Mouse (Mus musculus) gastrocnemius, adult 8-10 months (tissue): ENCODE results near the gene Psmb6. TPM values are rescaled to one million over a fixed set of nuclear protein-coding genes. Genes with fewer than 3 reads are reported as not detected.

Experiments
- DNase-seq, 2 experiments: peaks; one replicate each; pipeline ENCODE4 v3.0.0; 2022; ENCODE audit warnings: low spot score in 2 of 2
- total RNA-seq, 4 experiments: library from RNA; stranded (reverse); gene quantifications; 2 replicates each; pipeline ENCODE4 v1.2.4; 2022

Psmb6 gene
- total RNA-seq = 100 to 1,000 TPM; 258 to 280 (median 265) TPM

DNA sequence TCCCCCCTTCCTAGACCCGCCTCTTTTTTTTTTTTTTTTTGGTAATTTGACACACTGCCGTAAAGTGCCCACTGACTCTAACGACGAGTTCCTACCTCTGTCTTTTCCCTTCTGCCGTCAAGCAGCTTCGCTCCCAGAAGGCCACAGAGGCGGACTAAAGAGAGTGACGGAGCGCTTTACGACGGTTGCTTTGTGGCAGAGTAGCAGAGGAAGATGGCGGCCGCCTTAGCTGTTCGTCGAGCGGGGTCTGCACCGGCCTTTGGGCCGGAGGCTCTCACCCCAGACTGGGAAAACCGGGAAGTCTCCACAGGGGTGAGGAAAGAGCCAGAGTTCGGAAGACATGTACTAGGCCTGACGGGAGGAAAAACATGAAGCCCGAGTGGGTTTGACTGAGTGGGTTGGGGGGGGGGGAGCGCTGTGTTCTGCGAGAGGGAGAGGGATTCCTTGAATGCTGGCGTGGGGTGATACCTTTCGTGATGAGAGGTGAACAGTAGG, at the start of gene Psmb6:
Gene Psmb6 (plus strand): TSS at position 184 of the 495 bp plus-strand sequence.
- DNase-seq = peak; percentile 84 to 87

DNA sequence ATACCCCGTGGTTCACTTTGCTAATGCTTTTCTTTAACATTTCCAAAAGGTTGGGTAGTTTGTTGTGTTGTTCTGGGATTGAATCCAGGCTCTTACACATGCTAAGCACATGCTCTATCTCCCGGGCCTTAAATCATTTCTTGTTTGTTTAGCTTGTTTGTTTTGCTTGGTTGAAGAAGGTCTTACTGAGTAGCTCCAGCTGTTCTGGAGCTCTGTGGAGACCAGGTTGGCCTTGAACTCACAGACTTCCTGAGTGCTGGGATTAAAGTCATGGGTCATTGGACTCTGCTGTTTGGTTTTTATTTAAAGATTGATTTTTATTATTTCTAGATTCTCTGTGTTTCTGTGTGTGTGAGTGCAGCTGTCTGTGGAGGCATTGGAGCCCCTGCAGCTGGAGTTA, 39.7 kb upstream of the Psmb6 start:
- DNase-seq = no peak

DNA sequence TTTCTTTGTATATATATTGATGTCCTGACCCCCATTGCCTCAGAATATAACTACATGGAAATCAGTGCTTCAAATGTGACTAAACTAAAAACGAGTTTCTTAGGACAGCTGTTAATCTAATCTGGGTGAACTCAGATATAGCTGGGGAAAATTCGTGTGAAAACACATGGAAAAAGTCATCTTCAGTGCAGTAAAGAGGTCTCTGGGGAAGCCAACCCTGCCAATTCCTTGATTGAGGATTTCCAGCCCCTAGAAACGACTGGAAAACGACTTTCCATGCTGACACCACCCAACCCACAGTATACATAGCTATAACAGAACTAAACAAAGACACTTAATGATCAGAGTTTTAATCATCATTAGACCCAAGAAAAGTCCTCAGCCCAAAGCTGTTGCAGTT, 37.4 kb upstream of the Psmb6 start:
- DNase-seq = no peak

DNA sequence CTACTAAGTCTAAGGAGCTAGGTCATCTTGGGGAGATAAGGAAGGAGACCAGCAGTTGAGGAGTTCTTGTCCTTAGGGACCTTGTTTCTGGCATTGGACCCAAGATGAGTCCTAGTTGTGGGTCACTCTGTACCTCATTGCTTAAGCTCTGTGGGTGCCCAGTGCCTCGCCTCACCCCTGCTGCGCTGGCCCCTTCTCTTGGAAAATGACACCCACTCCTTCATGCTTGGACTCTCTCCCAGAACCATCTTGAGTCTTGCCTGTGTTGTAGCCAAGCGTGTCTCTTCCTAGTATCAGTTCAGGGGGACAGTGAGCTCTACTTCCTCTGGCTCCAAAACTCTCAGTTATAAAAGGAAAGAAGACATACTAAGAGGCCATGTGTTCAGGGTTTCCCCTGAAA, 36.0 kb upstream of the Psmb6 start:
- DNase-seq = peak; percentile 54 to 72

DNA sequence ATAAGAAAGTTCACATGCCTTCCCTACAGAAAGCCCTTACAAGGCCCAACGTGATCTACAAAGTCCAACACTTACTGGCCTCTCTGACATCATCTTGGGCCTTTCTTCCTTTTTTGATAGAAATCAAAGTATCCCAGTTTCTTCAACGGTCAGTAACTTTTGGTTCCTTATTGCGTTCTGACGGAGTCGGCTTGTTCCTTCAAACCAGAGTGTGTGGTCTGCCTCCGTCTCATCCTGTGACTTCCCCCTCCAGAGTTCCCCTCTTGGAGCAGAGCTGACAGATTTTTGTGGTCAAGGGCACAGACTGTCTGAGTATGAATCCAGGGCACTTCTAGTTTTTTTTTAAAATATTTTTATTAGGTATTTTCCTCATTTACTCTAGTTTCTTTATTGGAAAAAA, 35.5 kb upstream of the Psmb6 start:
- no peak for DNase-seq

DNA sequence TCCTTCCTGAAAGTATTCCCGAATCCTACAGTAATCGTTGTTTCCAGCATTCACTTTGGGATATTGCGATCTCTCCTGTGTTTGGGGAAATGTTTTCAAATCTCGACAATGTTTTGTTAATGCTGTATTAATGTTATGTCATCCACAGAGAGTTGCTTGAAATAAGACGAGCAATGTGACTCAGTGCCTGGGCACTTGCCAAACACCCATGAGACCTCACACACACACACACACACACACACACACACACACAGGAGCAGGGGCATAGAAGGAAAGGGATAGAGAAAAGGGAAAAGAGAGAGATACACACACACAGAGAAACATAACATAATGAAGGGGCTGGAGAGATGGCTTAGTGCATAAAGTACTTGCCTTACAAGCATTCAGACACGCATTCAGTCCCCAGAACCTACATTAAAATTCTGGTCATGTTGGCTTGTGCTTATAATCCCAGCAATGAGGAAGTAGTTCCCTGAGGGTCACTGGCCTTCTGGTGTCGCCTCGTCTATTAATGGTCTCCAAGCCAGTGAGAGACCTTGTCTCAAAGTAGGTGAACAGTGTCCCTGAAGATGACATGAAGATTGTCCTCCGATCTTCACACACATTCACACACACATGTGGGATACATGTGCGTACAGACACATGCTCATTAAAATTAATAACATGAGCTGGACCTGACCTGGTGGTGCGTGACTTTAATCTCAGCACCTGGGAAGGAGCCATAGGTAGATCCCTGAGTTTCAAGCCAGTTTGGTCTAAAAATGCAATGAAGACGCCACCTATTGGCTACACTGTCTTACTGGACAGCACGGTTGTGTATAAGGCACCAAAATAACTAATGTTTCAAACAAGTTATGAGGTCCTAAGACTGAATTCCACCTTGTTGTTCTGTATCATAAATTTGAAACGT, 25.3 kb upstream of the Psmb6 start:
- DNase-seq = no peak

DNA sequence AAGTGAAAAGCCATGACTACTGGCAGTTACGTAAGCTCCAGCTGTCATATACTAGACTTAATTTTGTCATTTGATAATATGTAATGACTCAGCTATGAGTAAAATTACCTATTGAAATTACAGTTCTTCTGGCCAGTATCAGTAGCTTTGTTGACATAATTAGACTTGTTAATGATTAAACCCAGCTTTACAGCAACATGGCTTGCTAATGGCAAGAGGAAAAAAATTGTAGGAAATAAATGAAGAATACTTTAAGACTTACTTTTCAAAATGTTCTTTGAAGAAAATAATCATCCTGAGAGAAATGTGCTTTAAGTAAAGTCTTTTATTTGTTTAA, 24.7 kb upstream of the Psmb6 start:
- no peak for DNase-seq

DNA sequence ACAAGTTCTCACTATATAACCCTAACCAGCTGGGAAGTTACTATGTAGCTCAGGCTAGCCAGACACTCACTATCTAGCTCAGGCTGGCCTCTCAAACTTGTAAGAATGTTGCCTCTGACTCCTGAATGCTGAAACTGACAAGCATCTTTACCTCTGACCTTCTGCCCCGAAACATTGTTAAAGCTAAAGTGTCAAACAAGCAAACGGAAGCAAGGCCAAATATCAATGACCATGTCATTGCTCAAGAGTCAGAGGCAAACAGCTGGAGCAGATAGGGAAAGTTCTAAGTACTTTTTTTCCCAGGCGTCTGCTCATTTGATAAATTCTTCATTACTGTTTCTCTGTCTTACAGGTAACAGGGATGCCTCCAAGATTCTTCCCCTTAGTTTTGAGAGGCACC, 23.1 kb upstream of the Psmb6 start:
- DNase-seq = no peak

DNA sequence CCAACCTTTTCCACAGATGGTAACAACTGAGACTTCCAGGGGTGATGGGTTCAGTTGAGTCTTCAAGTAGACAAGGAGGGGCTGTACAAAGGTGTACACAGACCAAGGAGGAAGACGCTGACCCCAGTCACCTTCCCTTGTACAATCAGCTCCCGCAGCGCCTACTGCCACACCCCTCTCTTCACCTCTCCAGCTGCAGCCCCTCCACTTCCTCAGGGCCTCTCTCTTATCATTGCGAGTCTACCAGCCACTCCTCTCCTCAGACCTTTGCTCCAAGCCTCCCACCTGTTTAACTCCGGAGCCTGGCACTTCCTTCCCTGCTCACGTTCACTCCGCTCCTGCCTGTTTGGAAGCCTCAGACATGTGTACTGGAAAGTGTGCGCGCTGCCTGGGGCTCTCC, 20.2 kb upstream of the Psmb6 start, which contains the start of gene Tm4sf5:
Gene Tm4sf5 (plus strand): TSS at position 275 of the 400 bp plus-strand sequence.
- DNase-seq = no peak

DNA sequence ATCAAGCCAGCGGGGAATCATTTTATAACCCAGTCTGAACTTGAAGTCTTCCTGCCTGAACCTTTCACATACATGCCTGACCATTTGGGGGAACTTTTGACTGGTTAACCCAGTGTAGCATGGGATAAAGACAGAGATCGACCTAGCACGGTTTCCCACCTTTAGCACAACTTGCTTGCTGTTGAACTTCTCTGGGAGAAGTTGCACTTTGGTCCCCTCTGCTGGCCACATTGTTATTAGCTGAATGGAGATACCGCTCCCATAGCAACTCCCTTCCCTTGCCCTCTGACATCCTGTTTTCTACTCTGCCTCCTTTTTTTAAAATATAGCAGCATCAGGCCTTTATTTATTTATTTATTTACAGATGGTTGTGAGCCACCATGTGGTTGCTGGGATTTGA, 18.8 kb upstream of the Psmb6 start:
- peak; percentile 42 for DNase-seq

DNA sequence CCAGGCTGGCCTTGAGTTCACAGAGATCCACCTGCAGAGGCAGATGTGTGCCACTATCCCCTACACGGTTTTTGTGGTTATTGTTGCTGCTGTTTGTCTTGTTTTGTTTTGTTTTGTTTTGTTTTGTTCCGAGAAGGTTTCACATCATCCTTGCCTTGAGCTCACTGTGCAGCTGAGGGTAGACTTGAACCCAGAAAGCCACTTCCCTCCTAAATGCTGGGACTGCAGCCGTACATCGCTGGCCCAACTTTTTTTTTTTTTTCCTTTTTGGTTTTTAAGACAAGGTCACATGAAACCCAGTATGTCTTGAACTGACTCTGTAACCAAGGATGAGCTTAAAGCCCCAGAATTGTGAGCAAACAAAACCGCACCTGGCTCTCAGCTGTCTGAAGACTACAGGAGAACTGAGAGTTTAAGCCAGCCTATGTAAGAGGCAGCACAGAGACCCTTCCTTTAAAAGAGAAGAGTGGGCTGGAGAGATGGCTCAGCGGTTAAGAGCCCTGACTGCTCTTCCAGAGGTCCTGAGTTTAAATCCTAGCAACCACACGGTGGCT, 18.1 kb upstream of the Psmb6 start:
- no peak for DNase-seq

DNA sequence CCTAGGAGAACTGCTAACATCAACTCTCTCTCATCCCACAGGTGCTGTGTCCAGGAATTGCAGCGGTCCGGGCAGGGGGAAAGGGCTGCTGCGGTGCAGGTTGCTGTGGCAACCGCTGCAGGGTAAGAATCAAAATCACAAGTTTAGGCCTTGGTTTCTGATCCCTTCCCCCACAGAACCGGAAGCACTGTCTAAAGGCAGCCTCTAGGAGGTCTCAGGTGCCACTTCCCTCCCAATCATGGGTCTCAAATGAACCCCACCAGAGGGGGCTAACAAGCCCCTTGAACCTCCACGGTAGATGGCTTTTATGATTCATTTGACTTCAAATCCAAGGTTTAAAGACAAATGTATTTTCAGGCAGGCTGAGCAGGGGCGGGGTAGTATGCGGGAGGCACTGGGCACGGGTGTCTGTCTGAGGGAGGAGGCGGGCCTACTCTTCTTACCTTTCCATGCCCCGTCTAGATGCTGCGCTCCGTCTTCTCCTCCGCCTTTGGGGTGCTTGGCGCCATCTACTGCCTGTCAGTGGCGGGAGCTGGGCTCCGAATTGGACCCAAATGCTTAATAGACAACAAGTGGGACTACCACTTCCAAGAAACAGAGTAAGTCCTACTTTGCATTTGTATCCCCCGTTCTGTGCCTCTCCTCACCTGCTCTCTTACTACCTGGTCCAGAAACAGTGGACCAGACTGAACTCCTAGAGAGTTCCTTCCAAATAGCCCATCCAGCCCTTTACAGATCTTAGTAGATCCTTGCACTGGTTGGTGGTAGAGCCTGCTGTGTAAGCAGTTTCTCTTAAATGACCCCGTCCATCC, 15.2 kb upstream of the Psmb6 start:
- DNase-seq = no peak

DNA sequence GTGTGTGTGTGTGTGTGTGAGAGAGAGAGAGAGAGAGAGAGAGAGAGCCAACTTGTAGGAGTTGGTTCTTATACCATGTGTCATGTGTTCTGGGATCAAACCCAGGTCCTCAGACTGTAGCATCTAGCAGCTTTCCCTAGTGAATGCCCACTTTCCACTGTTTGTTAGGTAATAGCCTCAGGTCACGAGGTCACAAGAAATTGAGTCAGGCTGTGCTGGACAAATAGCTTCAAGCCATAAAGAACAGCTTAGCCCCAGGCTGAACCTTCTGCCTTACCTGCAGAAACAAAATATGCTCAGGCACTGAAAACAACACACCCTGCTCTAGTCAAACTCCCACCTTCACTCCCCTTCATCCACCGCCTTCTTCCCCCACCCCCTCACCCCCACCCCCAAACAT, 13.9 kb upstream of the Psmb6 start:
- DNase-seq = no peak

DNA sequence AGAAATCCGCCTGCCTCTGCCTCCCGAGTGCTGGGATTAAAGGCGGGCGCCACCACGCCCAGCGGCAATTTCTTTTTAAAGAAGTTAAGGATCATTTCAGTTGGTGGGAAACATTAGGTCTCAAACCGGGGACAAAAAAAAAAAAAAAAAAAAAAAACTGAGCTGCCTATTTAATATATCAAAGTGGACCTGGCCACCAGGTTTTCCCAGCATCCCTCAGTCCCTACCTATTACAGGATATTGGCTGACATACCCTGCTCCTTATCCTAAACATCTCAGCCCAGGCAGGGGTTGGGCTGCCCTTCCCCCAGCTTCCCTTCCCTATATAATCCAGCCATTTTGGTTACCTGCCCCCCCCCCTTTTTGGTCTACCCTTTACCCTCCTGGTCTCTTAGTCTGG, 13.3 kb upstream of the Psmb6 start:
- no peak for DNase-seq

DNA sequence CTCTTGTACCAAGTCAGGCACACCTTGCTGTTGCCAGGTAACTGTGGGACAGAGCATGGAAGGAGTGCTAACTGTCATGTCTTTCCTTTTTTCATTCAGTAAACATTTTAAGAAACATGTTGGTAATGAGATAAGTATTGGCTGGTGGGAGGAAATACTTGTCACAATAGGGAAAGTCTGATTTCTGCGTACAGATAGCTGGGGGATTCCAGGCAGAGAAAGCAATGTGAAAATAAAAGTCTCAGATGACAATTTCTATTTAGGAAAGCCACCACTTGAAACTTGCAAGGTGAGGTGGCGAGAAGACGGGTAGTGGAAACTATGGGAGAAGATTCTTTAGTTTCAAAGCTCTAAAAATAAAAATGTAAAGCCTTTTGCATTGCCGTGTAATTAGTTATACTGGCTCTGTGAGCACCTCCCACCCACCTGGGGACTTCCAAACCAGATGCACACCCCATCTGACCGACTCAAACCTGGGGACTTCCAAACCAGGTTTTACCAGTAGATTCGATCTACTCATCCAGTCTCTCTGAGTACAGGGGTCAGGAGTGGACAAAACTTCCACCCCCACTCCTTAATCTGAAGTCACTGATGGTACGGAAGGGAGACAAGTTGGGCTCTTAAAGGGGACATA, 12.3 kb upstream of the Psmb6 start:
- DNase-seq = no peak

DNA sequence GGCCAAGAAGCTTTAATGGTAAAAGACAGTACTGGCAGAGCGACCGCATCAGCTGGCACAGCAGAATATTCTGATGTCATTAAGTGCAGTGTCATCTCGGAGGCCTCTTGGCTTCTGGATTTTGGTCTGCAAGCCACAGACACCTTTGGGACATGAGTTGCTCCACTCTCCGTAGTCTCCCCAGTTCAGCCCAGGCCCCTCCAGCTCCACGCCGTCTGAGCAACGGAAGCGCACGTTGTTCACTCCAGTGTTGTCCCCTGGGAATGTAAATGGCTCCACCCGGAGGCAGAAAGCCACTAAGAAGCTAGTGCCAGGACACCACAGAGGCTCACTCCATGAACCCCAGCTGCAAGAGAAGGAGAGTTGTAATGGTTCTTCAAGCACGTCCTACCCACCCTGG, 11.6 kb upstream of the Psmb6 start:
- DNase-seq = peak; percentile 49 to 59

DNA sequence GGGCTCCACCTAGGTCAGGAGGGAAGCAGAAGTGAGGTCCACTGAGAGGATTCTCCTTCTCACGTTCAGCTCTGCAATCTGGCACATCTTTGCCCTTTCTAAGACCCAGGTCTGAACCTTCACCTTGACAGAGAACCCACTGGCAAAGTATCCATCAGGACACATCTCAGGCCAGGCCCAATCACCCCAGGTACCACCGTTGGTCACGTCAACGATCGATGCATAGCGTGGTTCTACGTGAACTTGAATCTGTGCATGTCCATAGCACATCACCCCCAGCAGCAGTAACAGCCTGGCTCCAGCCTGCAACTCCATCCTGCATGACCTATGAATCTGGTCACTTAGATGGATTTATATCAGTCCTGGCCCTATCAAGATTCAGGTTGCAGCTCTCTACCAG, 10.9 kb upstream of the Psmb6 start, which contains the start of gene Vmo1:
Gene Vmo1 (minus strand): TSS at position 329 of the 400 bp plus-strand sequence.
- no peak for DNase-seq

DNA sequence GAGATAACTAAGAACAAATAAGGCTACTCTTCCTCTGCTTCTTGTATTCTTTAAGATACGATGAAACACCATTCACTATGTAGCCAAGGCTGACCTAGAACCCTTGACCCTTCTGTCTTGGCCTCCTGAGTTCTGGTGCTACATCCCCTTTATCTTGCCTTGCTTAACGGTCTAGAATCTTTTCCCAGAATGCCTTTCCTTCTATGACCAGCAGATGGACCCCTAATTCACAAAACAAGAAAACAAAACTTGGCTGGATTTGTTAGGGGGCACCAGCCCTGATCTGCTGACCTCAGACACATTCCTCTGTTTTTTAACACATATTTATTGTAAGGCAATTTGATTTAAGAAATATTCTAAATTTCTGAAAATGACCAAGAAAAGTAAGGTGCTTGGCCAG, 8.8 kb upstream of the Psmb6 start:
- DNase-seq = no peak

DNA sequence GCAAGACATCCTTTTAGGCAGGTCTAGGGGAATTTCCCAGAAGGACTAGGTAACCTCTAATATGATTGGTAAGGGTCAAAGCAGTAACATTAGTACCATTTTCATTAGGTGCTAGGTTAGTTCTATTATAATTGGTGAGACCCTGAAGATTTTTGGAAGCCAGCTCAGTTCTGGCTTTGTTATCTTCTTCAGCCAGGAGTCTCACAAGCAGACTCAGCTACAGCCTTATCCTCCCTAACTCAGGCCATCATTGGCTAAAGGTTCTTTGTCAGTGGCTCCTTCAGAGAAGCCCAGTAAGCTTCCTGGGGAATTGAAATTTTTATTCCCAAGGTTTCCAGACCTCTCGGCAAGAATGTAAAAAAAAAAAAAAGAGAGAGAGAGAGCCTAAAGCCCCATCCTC, 6.7 kb upstream of the Psmb6 start:
- DNase-seq = no peak

DNA sequence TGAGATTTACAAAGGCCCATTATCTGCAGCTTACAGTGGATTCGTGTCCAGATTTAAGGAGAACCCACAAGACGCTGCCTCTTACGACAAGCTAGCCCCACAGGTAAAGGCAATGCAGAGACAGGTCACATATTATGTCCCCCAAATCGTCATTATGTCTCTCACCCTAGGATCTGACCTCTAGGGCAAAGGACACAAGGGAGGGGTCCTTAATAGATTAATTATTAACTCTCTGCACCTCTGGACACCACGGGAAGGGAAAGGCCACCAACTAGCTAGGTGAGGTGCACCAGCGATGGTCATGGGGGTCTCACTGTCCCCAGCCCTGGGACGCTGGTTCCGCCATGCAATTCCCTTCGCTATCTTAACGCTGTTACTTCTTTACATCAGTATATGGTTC, 6.2 kb upstream of the Psmb6 start, which contains the start of gene Gltpd2:
Gene Gltpd2 (plus strand): TSS at position 274 of the 400 bp plus-strand sequence.
- no peak for DNase-seq

DNA sequence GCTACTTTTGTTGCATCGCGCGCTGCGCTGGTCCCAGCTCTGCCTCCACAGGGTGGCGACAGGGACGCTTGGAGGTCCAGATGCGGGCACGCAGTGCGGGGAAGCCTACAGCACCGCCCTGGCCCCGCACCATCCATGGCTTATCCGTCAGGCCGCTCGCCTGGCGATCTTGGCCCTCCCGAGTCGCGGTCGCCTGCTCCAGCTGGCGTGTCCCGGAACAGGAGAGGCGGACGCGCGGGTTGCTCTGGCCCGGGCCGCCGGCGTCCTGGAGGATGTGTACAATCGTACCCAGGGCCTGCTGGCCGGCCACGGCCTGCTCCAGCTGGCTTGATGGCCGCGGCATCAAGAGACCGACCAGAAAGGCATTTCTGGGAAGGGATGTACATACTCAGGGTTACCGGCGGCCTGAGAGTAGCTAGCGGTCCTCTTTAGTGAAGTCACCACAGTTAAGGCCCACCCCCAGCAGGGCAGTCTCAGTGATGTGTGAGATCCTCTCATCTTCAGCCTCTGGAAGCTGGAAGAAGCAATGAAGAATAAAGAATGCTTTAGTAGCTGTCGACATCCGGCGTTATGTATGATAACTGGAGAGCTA, 4.9 kb upstream of the Psmb6 start:
- DNase-seq = no peak
